Mouse (Mus musculus) liver, embryonic 14.5 days (tissue): ENCODE results near the gene Morn4.

Experiments
- CTCF ChIP-seq: IDR thresholded peaks from 2 replicates; pipeline ENCODE4 v1.5.1; 2016; ENCODE audit warnings: antibody characterized with exemption, low read depth, control low read depth
- EP300 ChIP-seq: IDR thresholded peaks from 2 replicates; pipeline ENCODE4 v1.6.1; 2016; ENCODE audit warnings: antibody characterized with exemption, low read depth

DNA sequence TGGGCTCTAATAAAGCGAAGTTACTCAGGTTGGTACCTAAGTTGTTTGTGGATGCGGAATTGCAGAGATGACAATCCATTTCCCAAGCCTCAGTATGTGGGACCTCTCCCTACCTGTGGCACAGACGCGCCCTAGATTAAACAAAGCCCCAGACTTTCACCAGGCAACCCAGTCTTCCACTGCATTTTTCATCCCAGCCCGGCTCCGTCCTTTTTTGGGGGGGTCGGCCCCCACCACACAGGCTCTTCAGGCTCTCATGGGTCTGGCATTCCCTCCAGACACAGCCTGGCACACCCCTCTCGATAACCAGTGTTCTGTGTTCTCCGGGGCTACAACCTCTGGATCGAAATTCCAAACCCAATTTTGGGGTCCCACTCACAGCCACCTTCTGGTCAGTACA, 467 bp downstream of the Morn4 start:
- TF ChIP-seq CTCF: no peak
- TF ChIP-seq EP300: no peak
